Mouse (Mus musculus) fibroblast of lung, adult 2 months (primary cell): ENCODE measurements at regions not wholly inside any gene's neighbourhood (a gene's known extent, or its start where the extent isn't known, plus 50 kb on each side); places are given as distances from the start of the nearest gene placed in this dataset.

ENCODE experiments used
- DNase-seq: peaks from one replicate; pipeline ENCODE4 v3.0.0-alpha.2; 2011; ENCODE audit warnings: low read depth

DNA sequence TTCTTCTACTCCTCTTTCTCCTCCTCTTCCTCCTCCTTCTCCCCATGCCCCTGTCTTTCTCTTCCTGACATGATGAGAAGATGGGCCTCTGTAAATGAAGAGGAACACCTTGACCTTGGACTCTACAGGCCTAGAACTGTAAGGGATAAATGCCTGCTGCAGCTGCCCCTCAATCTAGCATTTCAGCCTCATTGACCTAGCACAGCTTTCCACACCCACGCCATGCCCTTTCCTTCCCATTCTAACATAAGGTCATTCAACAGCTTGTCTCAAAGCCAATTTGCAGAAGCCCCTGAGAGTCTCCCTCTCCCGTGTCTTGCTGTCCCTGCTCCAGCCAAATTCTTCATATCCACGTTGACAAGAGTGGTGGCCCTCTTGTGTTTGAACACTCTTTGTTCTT, 63.8 kb upstream of the Dscam start:
- DNase-seq = no peak

GRCm38 (mm10) chr16:97239626-97240025, 69.1 kb upstream of the Dscam start:
- no peak for DNase-seq

DNA sequence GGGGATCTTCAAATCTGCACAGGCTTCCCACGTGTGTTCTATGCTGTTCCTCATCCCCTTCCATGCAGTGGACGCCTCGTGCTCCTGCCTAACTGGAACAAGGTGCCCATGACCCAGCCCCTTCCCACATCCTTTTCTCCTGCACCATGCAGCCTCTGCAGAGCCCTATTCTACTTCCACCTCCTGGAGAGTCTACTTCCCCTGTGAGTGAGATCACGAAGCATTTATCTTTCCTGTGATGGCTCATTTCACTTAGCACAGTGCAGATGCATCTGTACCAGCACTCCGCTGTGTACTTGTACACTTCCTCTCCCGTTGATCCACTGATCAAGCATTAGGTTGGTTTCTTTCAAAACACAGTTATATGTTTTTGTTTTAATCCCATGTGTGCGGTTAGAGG, 69.5 kb upstream of the Dscam start:
- no peak for DNase-seq

DNA sequence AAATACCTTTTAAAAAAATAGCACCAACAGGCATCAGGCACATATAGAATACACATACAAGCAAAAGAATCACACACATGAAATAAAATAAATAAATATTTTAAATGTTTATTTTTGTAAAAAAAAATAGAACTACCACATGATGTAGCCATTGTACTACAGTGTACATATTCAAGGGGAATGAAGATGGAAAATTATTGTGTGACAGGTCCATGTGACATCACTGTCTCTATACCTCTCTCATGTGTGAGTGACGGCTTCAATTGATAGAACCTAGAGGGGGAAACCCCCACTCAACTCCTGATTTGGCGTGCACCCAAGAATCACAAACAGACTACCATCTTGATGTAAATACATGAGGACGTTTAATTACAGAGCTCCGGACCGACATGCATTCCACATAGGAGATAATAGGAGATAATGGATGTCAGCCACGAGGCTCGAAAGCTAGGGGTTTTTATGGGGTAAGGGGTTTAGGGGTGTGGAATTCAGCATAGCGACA, 70.4 kb upstream of the Dscam start:
- no peak for DNase-seq

DNA sequence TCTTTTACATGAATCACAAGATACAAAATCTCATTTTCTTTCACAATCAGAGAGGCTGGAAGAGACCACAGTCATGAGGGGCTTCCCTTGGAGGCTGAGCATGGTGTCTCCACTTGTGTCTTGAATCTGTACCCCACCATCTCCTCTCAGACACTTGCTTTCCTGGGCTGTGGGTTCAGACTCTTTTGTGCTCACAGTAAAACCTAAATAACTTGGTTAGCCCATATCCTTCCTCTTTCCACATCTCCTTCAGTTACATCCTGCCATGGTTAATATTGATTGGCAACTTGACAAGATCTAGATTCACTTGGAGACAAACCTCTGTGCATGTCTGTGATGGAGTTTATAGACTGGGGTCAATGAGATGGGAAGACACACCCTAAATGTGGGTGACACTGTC, 71.1 kb upstream of the Dscam start:
- no peak for DNase-seq

DNA sequence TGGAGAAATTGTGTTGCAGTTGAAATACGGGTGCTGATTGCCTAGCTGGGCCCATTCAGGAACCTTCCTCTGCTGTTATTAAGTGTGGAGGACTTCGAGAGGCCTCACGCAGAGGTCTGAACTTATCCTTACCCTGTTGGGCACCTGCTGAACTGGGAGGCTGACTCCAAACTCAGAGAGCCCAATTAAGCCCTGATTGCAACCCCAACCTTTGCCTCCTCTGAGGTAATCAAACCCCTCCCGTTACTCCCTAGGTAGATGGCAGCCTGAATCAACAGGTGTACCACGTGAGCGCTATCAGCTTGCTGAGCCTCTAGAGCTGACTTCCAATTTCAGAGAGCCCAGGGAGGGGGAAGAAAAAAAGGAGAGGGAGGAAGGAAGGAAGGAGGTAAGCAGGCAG, 79.9 kb upstream of the Dscam start:
- DNase-seq = no peak

DNA sequence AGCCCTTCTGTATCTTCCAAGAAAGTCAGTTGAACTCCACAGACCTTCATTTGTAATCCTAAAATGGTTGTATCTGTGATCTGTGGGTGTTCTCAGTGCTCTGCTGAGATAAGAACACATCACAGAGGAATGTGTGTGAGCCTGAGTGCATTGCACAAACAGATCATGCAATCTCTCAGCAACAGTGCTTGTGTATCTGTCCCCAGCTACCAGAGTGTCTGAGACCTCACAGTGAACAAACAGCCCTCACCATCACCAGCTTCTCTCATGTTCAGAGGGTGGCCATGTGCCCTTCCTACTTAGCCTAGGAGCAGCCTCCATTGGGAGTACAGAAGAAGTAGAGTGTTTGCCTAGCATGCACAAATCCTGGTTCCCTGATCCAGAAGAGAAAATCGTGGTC, 82.0 kb upstream of the Dscam start:
- no peak for DNase-seq

GRCm38 (mm10) chr16:97252997-97253635, 82.6 kb upstream of the Dscam start:
- no peak for DNase-seq

- no peak for DNase-seq
These were observed 88.3 kb upstream of the Dscam start for GRCm38 (mm10) chr16:97258821-97259220.

DNA sequence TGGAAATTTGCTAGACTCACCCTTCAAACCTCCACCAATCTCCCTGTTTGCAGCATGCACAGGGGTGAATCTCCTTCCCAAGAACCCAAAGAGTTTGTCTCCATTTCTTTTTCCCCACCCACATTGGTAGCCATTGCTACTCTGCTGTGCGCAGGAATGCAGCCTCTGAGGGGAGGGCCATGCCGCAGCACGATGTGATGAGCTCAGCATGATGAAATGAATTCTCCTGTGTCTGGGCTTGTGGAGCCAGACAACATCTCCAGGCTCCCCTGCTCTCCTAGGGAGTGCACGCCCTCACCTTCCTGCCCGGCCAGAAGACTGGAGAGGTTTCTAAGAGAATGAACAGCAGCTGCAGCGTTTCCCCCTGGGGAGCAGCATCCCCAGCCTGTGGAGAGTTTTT, 92.9 kb upstream of the Dscam start:
- no peak for DNase-seq

DNA sequence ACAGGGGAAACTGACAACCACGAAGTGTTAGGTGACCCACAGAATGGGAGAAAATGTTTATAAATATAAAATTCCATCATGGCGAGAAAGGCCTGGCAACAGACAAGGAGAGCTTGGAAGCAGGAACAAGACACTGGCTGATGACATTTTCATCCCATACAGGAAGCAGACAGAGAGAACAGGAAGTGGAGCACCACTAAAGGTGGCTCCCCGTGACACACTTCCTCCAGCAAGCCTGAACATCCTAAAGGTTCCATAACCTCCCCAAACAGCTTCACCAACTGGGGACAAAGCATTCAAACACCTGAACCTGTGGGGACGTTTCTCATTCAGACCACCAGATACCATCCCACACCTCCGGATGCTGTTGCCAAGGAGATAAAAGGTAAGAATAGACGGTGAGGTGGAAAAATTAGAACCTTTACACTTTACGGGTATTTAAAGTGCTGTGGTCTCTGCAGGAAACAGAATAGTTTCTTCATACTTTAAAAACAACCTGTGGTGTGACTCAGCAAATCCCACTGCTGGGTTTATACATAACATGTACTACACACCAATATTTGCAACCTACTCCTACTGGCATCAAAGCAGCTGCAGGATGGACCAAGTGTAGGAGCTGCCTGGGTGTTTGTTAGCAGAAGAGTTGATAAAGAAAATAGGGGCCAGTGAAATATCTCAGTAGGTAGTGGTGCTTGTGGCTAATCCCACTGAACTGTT, 86.0 kb upstream of the Bace2 start:
- no peak for DNase-seq

- no peak for DNase-seq
These were observed 85.3 kb upstream of the Bace2 start for GRCm38 (mm10) chr16:97271264-97271663.

GRCm38 (mm10) chr16:97272035-97272631, 84.4 kb upstream of the Bace2 start:
- no peak for DNase-seq

- no peak for DNase-seq
These were observed 77.6 kb upstream of the Bace2 start for GRCm38 (mm10) chr16:97278913-97279312.

DNA sequence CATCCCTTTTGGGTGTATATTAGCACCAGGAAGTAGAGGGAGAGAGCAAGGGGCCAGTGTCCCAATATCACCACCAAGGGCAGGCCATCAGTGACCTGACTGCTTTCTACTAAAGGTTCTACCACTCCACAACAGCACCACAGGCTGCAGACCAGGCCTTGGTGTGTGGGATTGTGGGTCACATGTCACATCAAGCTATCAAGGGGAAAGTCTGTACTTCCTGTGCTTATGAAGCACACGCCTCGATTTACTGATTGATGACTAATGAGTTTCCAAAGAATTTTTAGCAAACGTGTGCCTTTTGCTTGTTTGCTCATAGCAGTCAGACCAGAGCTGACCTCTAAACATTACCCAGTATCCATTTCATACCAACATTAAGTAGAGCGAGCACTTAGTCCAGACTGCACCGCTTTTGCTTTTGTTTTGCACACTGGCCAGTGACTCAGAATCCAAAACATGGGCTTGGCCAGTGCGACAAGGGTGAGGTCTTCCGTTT, 74.9 kb upstream of the Bace2 start:
- no peak for DNase-seq

GRCm38 (mm10) chr16:97282943-97283342, 73.6 kb upstream of the Bace2 start:
- DNase-seq = no peak

DNA sequence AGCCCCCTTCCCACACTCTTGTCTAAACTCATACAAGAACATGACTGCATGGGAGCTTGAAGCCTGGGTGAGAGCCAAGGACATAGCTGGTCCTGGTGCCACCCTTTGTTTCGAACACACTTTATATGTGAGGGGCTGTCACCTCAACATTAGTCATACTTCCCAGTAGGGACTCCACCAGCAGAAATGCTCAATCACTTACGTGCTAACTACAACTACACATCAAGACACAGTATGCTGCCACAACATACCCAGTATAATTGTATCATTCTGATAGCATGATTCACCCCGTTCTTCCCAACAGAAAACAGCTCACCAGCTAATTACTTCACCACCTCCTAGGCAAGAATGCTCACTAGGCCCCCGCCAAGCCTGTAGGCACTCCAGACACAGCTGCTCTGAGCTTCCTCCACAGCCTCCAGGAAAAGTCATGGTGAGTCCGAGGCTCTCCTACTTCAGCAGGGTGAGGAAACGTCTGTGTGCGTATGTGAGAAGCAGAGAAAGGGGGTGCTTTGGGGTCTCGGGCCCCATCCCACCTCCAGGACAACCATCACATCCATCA, 70.6 kb upstream of the Bace2 start:
- no peak for DNase-seq

DNA sequence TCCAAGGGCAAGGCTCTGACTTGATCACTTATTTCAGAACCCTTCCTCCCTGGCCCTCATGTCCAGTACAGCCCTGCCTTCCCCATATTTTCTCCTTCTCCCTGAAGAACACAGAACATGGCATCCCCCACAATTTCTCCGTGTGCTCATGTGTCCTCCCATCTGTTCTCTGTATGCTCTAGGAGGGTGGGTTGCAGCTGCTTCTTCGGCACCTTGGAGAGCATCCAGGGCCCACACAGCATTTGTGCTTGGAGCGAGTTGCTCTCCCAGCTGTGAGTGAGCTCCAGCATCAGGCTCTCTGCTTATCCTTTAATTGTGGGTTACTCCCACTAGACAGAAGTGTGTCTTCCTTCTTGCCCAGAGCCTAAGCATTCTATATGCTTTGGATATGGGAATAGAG, 69.8 kb upstream of the Bace2 start:
- DNase-seq = no peak

DNA sequence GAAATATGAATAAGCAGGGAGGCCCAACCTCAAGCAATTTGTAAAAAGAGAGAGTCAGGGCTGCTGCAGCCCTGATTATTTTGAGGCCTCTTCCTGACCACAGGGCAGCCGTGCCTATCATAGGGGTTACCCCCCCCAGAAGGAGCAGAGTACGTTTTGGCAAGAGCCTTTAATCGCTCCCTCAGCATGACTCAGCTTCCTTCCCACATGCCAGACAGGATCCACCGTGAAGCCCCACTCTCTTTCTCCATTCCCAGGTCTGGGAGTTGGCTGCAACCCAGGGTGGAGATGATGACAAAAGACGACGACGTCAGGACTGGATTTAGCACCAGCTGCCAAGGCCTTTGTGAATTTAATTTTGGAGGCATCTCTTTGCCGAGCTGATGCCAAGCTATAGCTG, 67.9 kb upstream of the Bace2 start:
- peak; percentile 63 for DNase-seq

GRCm38 (mm10) chr16:97292484-97293048, 64.0 kb upstream of the Bace2 start:
- DNase-seq = no peak

GRCm38 (mm10) chr16:97293273-97293672, 63.3 kb upstream of the Bace2 start:
- no peak for DNase-seq

DNA sequence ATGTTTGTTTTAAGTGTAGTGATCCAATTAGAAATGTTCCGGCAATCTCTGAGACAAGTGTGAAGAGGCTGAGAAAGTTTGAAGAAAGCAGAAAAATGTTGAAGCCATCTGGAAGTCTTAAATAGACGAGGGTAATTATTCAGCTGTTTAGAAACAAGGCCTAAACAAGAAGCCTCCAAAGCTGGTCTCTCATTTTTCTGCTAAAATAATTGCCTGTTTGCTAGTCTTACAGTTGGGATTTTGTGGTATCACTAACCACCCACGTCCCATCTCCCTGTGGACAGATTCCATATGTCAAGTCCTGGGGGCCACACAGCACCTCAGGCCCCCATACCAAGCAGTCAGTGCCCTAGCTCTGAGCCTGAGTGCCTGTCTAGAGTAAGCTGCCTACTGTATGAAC, 59.4 kb upstream of the Bace2 start:
- no peak for DNase-seq
